8 mouse cellular contexts compared by ENCODE assay signal in the genomic region with DNA sequence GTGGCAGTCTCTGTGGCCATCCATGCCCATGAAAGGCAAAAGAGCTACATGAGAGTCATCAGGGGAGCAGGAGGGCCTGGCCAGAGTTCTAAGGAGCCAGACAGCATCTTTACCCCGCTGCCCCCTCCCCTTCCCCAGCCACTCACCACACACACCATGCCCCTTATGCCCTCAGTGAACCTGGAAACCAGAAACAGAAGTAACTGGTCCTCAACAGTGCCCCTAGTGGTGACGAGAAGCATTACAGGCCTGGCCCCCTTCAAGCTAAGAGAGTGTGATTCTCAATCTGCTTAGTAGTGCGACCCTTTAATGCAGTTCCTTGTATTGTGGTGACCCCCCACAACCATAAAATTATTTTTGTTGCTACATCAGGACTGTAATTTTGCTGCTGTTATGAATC.
A peak's percentile ranks its signal among the peaks of the same experiment; 100 is the strongest.
DNase-seq lines count a peak whose midpoint lies in the region; ATAC-seq and TF ChIP-seq lines count a peak whose summit lies in the region.

No protein-coding gene starts in this region.

- H3K27me3 ChIP-seq in heart, embryonic 10.5 days (ENCODE audit: insufficient read depth, poor library complexity, severe bottlenecking), result peaks cover 75% of the 10 kb centered on the region
- H3K27me3 ChIP-seq in limb, embryonic 14.5 days (ENCODE audit: control insufficient read depth, insufficient read depth, low read length), result no peaks in the 10 kb centered on the region
- peaks cover 56% of the 10 kb centered on the region for H3K27me3 ChIP-seq in heart, embryonic 12.5 days (replicated peaks)

- no peak overlapping the region for H3K27ac ChIP-seq in heart, embryonic 10.5 days
- H3K27ac ChIP-seq in bone marrow, adult 2 months (ENCODE audit: control insufficient read depth, insufficient read depth, low read depth, low read length, poor library complexity), result no peak overlapping the region
- H3K27ac ChIP-seq in limb, embryonic 14.5 days (replicated peaks; ENCODE audit: low read depth, low read length), result 0 out of 2 replicates have a peak overlapping the region, but pooled peaks have one; percentile 56
- no peak overlapping the region for H3K27ac ChIP-seq in heart, embryonic 12.5 days (ENCODE audit: poor library complexity, severe bottlenecking)

- H3K4me2 ChIP-seq in limb, embryonic 14.5 days (replicated peaks; ENCODE audit: low read depth, low read length, severe bottlenecking), result no peak overlapping the region
- no peak overlapping the region for H3K4me2 ChIP-seq in heart, embryonic 12.5 days

- peaks cover 18% of the 10 kb centered on the region for H3K4me1 ChIP-seq in heart, embryonic 10.5 days
- peaks cover 1% of the 10 kb centered on the region; the same call in 1 of the 2 replicates for H3K4me1 ChIP-seq in bone marrow, adult 2 months (ENCODE audit: control insufficient read depth, insufficient read depth, low read length)
- H3K4me1 ChIP-seq in limb, embryonic 14.5 days (ENCODE audit: control insufficient read depth, insufficient read depth, low read length), result peaks cover 19% of the 10 kb centered on the region
- H3K4me1 ChIP-seq in heart, embryonic 12.5 days (replicated peaks), result peaks cover 15% of the 10 kb centered on the region

- peak; percentile 33 for DNase-seq in heart, postnatal 4 days
- no peak for DNase-seq in heart, embryonic 10.5 days (ENCODE audit: low spot score)
- DNase-seq in B cell, adult 2 months, result peak; percentile 68 to 72
- DNase-seq in limb, embryonic 14.5 days (ENCODE audit: low spot score), result peak; percentile 48
- peak; percentile 19 for DNase-seq in yolk sac, embryonic 10.5 days (ENCODE audit: low spot score)

- H3K9ac ChIP-seq in limb, embryonic 14.5 days (ENCODE audit: low read depth, low read length, severe bottlenecking), result no peak overlapping the region
- no peak overlapping the region for H3K9ac ChIP-seq in heart, embryonic 12.5 days

- no peak for ATAC-seq in limb, embryonic 14.5 days (ENCODE audit: low FRiP score, low read depth)
- ATAC-seq in activated CD4-positive, CD25-positive, alpha-beta regulatory T cell, adult 4 months, result no peak
- ATAC-seq in heart, embryonic 12.5 days (ENCODE audit: insufficient number of reproducible peaks, low FRiP score), result no peak

- H3K9me3 ChIP-seq in heart, embryonic 10.5 days, result no peaks in the 10 kb centered on the region
- no peaks in the 10 kb centered on the region for H3K9me3 ChIP-seq in limb, embryonic 14.5 days (ENCODE audit: control insufficient read depth, low read length)
- H3K9me3 ChIP-seq in heart, embryonic 12.5 days (replicated peaks), result no peaks in the 10 kb centered on the region; the same call in 1 of the 2 replicates

- WGBS in heart, embryonic 10.5 days, result 15% methylated on average over 3 of the region's 3 CpGs
- 4% methylated on average over 3 of the region's 3 CpGs for WGBS in bone marrow, adult 2 months
- 13% methylated on average over 3 of the region's 3 CpGs for WGBS in limb, embryonic 14.5 days
- 7% methylated on average over 3 of the region's 3 CpGs for WGBS in heart, embryonic 12.5 days

- TF ChIP-seq CTCF in bone marrow, adult 2 months (IDR thresholded peaks at IDR 0.05; ENCODE audit: control insufficient read depth, insufficient read depth, low read length), result peak; percentile 83

- H3K4me3 ChIP-seq in heart, embryonic 10.5 days, result no peak overlapping the region
- H3K4me3 ChIP-seq in bone marrow, adult 2 months (replicated peaks; ENCODE audit: control insufficient read depth, low read depth, low read length), result no peak overlapping the region
- H3K4me3 ChIP-seq in limb, embryonic 14.5 days (replicated peaks; ENCODE audit: low read length), result no peak overlapping the region
- H3K4me3 ChIP-seq in heart, embryonic 12.5 days, result no peak overlapping the region

- no peak for TF ChIP-seq POLR2A in bone marrow, adult 2 months (IDR thresholded peaks at IDR 0.05; ENCODE audit: borderline replicate concordance, control insufficient read depth, low read depth, low read length)
- no peak for TF ChIP-seq POLR2A in limb, embryonic 14.5 days (IDR thresholded peaks at IDR 0.05; ENCODE audit: borderline replicate concordance, extremely low read depth, insufficient read depth, insufficient read length)

- H3K36me3 ChIP-seq in heart, embryonic 10.5 days, result no peaks in the 10 kb centered on the region
- H3K36me3 ChIP-seq in limb, embryonic 14.5 days (ENCODE audit: control insufficient read depth, insufficient read depth, low read length), result no peaks in the 10 kb centered on the region
- H3K36me3 ChIP-seq in heart, embryonic 12.5 days, result no peaks in the 10 kb centered on the region
